ENCODE assay signal across 9 mouse cellular contexts in genomic region chr7:128391267-128392057, GRCm38 (mm10). TPM values are rescaled to one million over a fixed set of nuclear protein-coding genes. Genes with fewer than 3 reads are reported as not detected.
DNase-seq lines count a peak whose midpoint lies in the region; ATAC-seq and TF ChIP-seq lines count a peak whose summit lies in the region.
"Had no signal": no experiment of that assay in that cellular context is flagged by ENCODE, and none has a peak within 500 bp of the region (broad histone marks: within the 10 kb centered on the region; RNA-seq: fewer than 3 reads in every experiment).

No protein-coding gene starts in this region.

- WGBS in limb, embryonic 12.5 days: 22% methylated on average over 12 of the region's 12 CpGs
- 29% methylated on average over 12 of the region's 12 CpGs for WGBS in limb, embryonic 10.5 days
- 29% methylated on average over 12 of the region's 12 CpGs for WGBS in limb, embryonic 14.5 days
- WGBS in stomach, embryonic 16.5 days: 41% methylated on average over 12 of the region's 12 CpGs
- whole genome bisulfite sequencing in kidney, adult 2 months: 60% methylated on average over 12 of the region's 12 CpGs

- peak overlapping the region; percentile 43; the same call in 1 of the 2 replicates for H3K27ac ChIP-seq in limb, embryonic 12.5 days
- H3K27ac ChIP-seq in limb, embryonic 10.5 days: no peak overlapping the region
- peak overlapping the region; percentile 13; the same call in 1 of the 2 replicates for H3K27ac ChIP-seq in limb, embryonic 14.5 days (replicated peaks; ENCODE audit: low read depth, low read length)
- 0 out of 2 replicates have a peak overlapping the region, but pooled peaks have one; percentile 18 for H3K27ac ChIP-seq in stomach, embryonic 16.5 days (ENCODE audit: low read length)
- no peak overlapping the region for H3K27ac ChIP-seq in kidney, adult 2 months (ENCODE audit: insufficient read depth, low read depth, low read length)
- H3K27ac ChIP-seq: hindbrain, embryonic 14.5 days had no signal

- no peaks in the 10 kb centered on the region for H3K27me3 ChIP-seq in limb, embryonic 12.5 days
- H3K27me3 ChIP-seq in limb, embryonic 10.5 days (ENCODE audit: low read depth, poor library complexity, severe bottlenecking): no peaks in the 10 kb centered on the region
- H3K27me3 ChIP-seq in limb, embryonic 14.5 days (ENCODE audit: control insufficient read depth, insufficient read depth, low read length): no peaks in the 10 kb centered on the region
- no peaks in the 10 kb centered on the region for H3K27me3 ChIP-seq in stomach, embryonic 16.5 days (ENCODE audit: control insufficient read depth, insufficient read depth, low read length)
- H3K27me3 ChIP-seq in kidney, adult 2 months (replicated peaks; ENCODE audit: control insufficient read depth, insufficient read depth, low read length): no peaks in the 10 kb centered on the region
- H3K27me3 ChIP-seq: Patski had no signal

- TF ChIP-seq CTCF in kidney, adult 2 months (conservative IDR thresholded peaks at IDR 0.05; ENCODE audit: insufficient read depth, insufficient read length, low read depth, low read length): no peak

- no peak overlapping the region for H3K4me2 ChIP-seq in limb, embryonic 12.5 days
- no peak overlapping the region for H3K4me2 ChIP-seq in limb, embryonic 14.5 days (replicated peaks; ENCODE audit: low read depth, low read length, severe bottlenecking)
- H3K4me2 ChIP-seq in stomach, embryonic 16.5 days (ENCODE audit: low read depth, low read length): no peak overlapping the region
- H3K4me2 ChIP-seq: hindbrain, embryonic 14.5 days had no signal

- no peaks in the 10 kb centered on the region for H3K36me3 ChIP-seq in limb, embryonic 12.5 days
- H3K36me3 ChIP-seq in limb, embryonic 10.5 days: no peaks in the 10 kb centered on the region
- no peaks in the 10 kb centered on the region for H3K36me3 ChIP-seq in limb, embryonic 14.5 days (ENCODE audit: control insufficient read depth, insufficient read depth, low read length)
- no peaks in the 10 kb centered on the region for H3K36me3 ChIP-seq in stomach, embryonic 16.5 days (ENCODE audit: control insufficient read depth, insufficient read depth, low read length)
- H3K36me3 ChIP-seq in kidney, adult 2 months (ENCODE audit: control insufficient read depth, insufficient read depth, low read length): no peaks in the 10 kb centered on the region

- no peaks in the 10 kb centered on the region for H3K9me3 ChIP-seq in limb, embryonic 12.5 days
- no peaks in the 10 kb centered on the region for H3K9me3 ChIP-seq in limb, embryonic 10.5 days (replicated peaks)
- H3K9me3 ChIP-seq in limb, embryonic 14.5 days (ENCODE audit: control insufficient read depth, low read length): no peaks in the 10 kb centered on the region
- no peaks in the 10 kb centered on the region for H3K9me3 ChIP-seq in stomach, embryonic 16.5 days (replicated peaks; ENCODE audit: control insufficient read depth, low read length)

- no peak for ATAC-seq in limb, embryonic 12.5 days (ENCODE audit: insufficient number of reproducible peaks, insufficient read depth, low FRiP score, low TSS enrichment, low read depth)
- no peak for ATAC-seq in limb, embryonic 14.5 days (ENCODE audit: low FRiP score, low read depth)
- ATAC-seq in stomach, embryonic 16.5 days (ENCODE audit: insufficient read depth, low FRiP score): no peak
- ATAC-seq: Patski had no signal

- no peak overlapping the region for H3K9ac ChIP-seq in limb, embryonic 12.5 days (replicated peaks)
- H3K9ac ChIP-seq in limb, embryonic 14.5 days (ENCODE audit: low read depth, low read length, severe bottlenecking): no peak overlapping the region
- H3K9ac ChIP-seq in stomach, embryonic 16.5 days (ENCODE audit: low read length): 0 out of 2 replicates have a peak overlapping the region, but pooled peaks have one; percentile 14
- H3K9ac ChIP-seq: hindbrain, embryonic 14.5 days had no signal

- no peak for TF ChIP-seq POLR2A in limb, embryonic 14.5 days (IDR thresholded peaks at IDR 0.05; ENCODE audit: borderline replicate concordance, extremely low read depth, insufficient read depth, insufficient read length)
- TF ChIP-seq POLR2A in kidney, adult 2 months (IDR thresholded peaks at IDR 0.05; ENCODE audit: low read depth, low read length): no peak

- H3K4me3 ChIP-seq in limb, embryonic 12.5 days (replicated peaks): no peak overlapping the region
- H3K4me3 ChIP-seq in limb, embryonic 10.5 days: no peak overlapping the region
- no peak overlapping the region for H3K4me3 ChIP-seq in limb, embryonic 14.5 days (replicated peaks; ENCODE audit: low read length)
- H3K4me3 ChIP-seq in stomach, embryonic 16.5 days (replicated peaks; ENCODE audit: low read length): no peak overlapping the region
- no peak overlapping the region for H3K4me3 ChIP-seq in kidney, adult 2 months (ENCODE audit: insufficient read depth, low read depth, low read length)

- H3K4me1 ChIP-seq in limb, embryonic 12.5 days (replicated peaks): peaks cover 34% of the 10 kb centered on the region
- H3K4me1 ChIP-seq in limb, embryonic 10.5 days: peaks cover 36% of the 10 kb centered on the region
- H3K4me1 ChIP-seq in limb, embryonic 14.5 days (ENCODE audit: control insufficient read depth, insufficient read depth, low read length): peaks cover 30% of the 10 kb centered on the region
- H3K4me1 ChIP-seq in stomach, embryonic 16.5 days (ENCODE audit: control insufficient read depth, insufficient read depth, low read length): peaks cover 24% of the 10 kb centered on the region; the same call in 1 of the 2 replicates
- no peaks in the 10 kb centered on the region for H3K4me1 ChIP-seq in kidney, adult 2 months (ENCODE audit: control insufficient read depth, insufficient read depth, low read length)

- DNase-seq in limb, embryonic 10.5 days (ENCODE audit: low spot score): no peak
- peak; percentile 28 for DNase-seq in embryo, embryonic 10.5 days (ENCODE audit: low spot score)
- DNase-seq in limb, embryonic 14.5 days (ENCODE audit: low spot score): no peak
- DNase-seq in kidney, adult 2 months: no peak
- no peak for DNase-seq in adrenal gland, adult 18-20 months (ENCODE audit: low spot score in 2 of 2)

RNA-seq across cellular contexts. Expression of gene Rgs10, which starts 27.1 kb away (rescaled TPM):
- 7.9 and 8.3 TPM in 2 replicates for polyA plus RNA-seq in limb, embryonic 12.5 days (2016; fragmentation: Nextera tagmentation; extraction: Ambion mirVana)
- 2.7 and 3.5 TPM in 2 replicates for polyA plus RNA-seq in limb, embryonic 10.5 days (2016; fragmentation: Nextera tagmentation; extraction: Ambion mirVana)
- polyA plus RNA-seq in limb, embryonic 14.5 days (2012; rRNA removed): 9.7 and 13.6 TPM in 2 replicates
- polyA plus RNA-seq in limb, embryonic 14.5 days (2014; fragmentation: Nextera tagmentation; extraction: Ambion mirVana): 17.2 and 17.7 TPM in 2 replicates
- polyA plus RNA-seq in stomach, embryonic 16.5 days (2015; fragmentation: Nextera tagmentation; extraction: Ambion mirVana): 23.7 and 24.0 TPM in 2 replicates
- 2.3 and 5.1 TPM in 2 replicates for polyA plus RNA-seq in kidney, adult 2 months (2012; rRNA removed)
- total RNA-seq in adrenal gland, adult 18-20 months (2021): 10 to 100 TPM; 13.8 to 19.8 TPM

Comparison
In these comparisons a context has a peak if more than half of its experiments do, and no peak if none do; other contexts are left out.
1. H3K27ac ChIP-seq: peak in limb, embryonic 12.5 days (single experiment), limb, embryonic 14.5 days (single experiment) and stomach, embryonic 16.5 days (single experiment); none in limb, embryonic 10.5 days (single experiment) and kidney, adult 2 months (single experiment).